In genomic region chr7:101465392-101465791, GRCm38 (mm10) we compare ENCODE assay signal across 8 mouse cellular contexts. TPM values are rescaled to one million over a fixed set of nuclear protein-coding genes. Genes with fewer than 3 reads are reported as not detected.
DNase-seq lines count a peak whose midpoint lies in the region; ATAC-seq and TF ChIP-seq lines count a peak whose summit lies in the region.

No protein-coding gene starts in this region.

- no peak overlapping the region for H3K27ac ChIP-seq in embryonic facial prominence, embryonic 14.5 days (replicated peaks; ENCODE audit: low read depth, low read length)
- H3K27ac ChIP-seq in hindbrain, embryonic 15.5 days (replicated peaks) = peak overlapping the region; percentile 47; the same call in 1 of the 2 replicates
- no peak overlapping the region for H3K27ac ChIP-seq in limb, embryonic 15.5 days
- peak overlapping the region; percentile 35; the same call in 1 of the 2 replicates for H3K27ac ChIP-seq in stomach, postnatal 0 days (replicated peaks)

- 44% methylated on average over 14 of the region's 14 CpGs for WGBS in embryonic facial prominence, embryonic 14.5 days
- 49% methylated on average over 14 of the region's 14 CpGs for WGBS in hindbrain, embryonic 15.5 days
- WGBS in limb, embryonic 15.5 days = 29% methylated on average over 14 of the region's 14 CpGs
- WGBS in stomach, postnatal 0 days = 14% methylated on average over 12 of the region's 14 CpGs

- no peaks in the 10 kb centered on the region for H3K36me3 ChIP-seq in embryonic facial prominence, embryonic 14.5 days (ENCODE audit: control insufficient read depth, insufficient read depth, low read length)
- no peaks in the 10 kb centered on the region for H3K36me3 ChIP-seq in hindbrain, embryonic 15.5 days
- no peaks in the 10 kb centered on the region for H3K36me3 ChIP-seq in limb, embryonic 15.5 days
- H3K36me3 ChIP-seq in stomach, postnatal 0 days (ENCODE audit: control insufficient read depth, insufficient read depth, low read length) = no peaks in the 10 kb centered on the region

- H3K9ac ChIP-seq in embryonic facial prominence, embryonic 14.5 days (ENCODE audit: low read depth, low read length) = no peak overlapping the region
- no peak overlapping the region for H3K9ac ChIP-seq in hindbrain, embryonic 15.5 days
- H3K9ac ChIP-seq in limb, embryonic 15.5 days = no peak overlapping the region
- H3K9ac ChIP-seq in stomach, postnatal 0 days (ENCODE audit: low read length) = no peak overlapping the region

- no peaks in the 10 kb centered on the region for H3K4me1 ChIP-seq in embryonic facial prominence, embryonic 14.5 days (ENCODE audit: control insufficient read depth, insufficient read depth, low read length)
- peaks cover 56% of the 10 kb centered on the region for H3K4me1 ChIP-seq in hindbrain, embryonic 15.5 days (replicated peaks)
- peaks cover 16% of the 10 kb centered on the region for H3K4me1 ChIP-seq in limb, embryonic 15.5 days
- H3K4me1 ChIP-seq in stomach, postnatal 0 days (replicated peaks; ENCODE audit: control insufficient read depth, insufficient read depth) = 0 out of 2 replicates have a peak, but pooled peaks cover 6% of the 10 kb centered on the region

- no peaks in the 10 kb centered on the region for H3K9me3 ChIP-seq in embryonic facial prominence, embryonic 14.5 days (ENCODE audit: control insufficient read depth, low read length)
- H3K9me3 ChIP-seq in hindbrain, embryonic 15.5 days = no peaks in the 10 kb centered on the region
- H3K9me3 ChIP-seq in limb, embryonic 15.5 days = no peaks in the 10 kb centered on the region
- H3K9me3 ChIP-seq in stomach, postnatal 0 days (ENCODE audit: control insufficient read depth, low read length) = no peaks in the 10 kb centered on the region

- no peak overlapping the region for H3K4me2 ChIP-seq in embryonic facial prominence, embryonic 14.5 days (ENCODE audit: low read depth, low read length)
- H3K4me2 ChIP-seq in hindbrain, embryonic 15.5 days = no peak overlapping the region
- 0 out of 2 replicates have a peak overlapping the region, but pooled peaks have one; percentile 1 for H3K4me2 ChIP-seq in limb, embryonic 15.5 days
- H3K4me2 ChIP-seq in stomach, postnatal 0 days (replicated peaks; ENCODE audit: low read depth) = no peak overlapping the region

- TF ChIP-seq CTCF in stomach, postnatal 0 days (IDR thresholded peaks at IDR 0.05; ENCODE audit: low read depth) = no peak

- peak; percentile 30 for DNase-seq in CD4-positive, CD25-positive, alpha-beta regulatory T cell, adult 2 months (ENCODE audit: low read depth, low spot score)
- DNase-seq in embryonic facial prominence, embryonic 14.5 days (ENCODE audit: low spot score) = peak; percentile 39
- peak; percentile 31 for DNase-seq in stomach, postnatal 0 days (ENCODE audit: low spot score)
- DNase-seq in frontal cortex, postnatal 10 days (ENCODE audit: low spot score in 2 of 2) = no peak

- no peak overlapping the region for H3K4me3 ChIP-seq in embryonic facial prominence, embryonic 14.5 days (ENCODE audit: low read depth, low read length)
- no peak overlapping the region for H3K4me3 ChIP-seq in hindbrain, embryonic 15.5 days
- no peak overlapping the region for H3K4me3 ChIP-seq in limb, embryonic 15.5 days
- H3K4me3 ChIP-seq in stomach, postnatal 0 days (ENCODE audit: low read depth, low read length) = no peak overlapping the region

- no peak for TF ChIP-seq EP300 in stomach, postnatal 0 days (optimal IDR thresholded peaks at IDR 0.05)

- ATAC-seq in CD4-positive, CD25-positive, alpha-beta regulatory T cell, adult 4 months = no peak
- ATAC-seq in embryonic facial prominence, embryonic 14.5 days (ENCODE audit: low read depth) = no peak
- no peak for ATAC-seq in hindbrain, embryonic 15.5 days (ENCODE audit: low FRiP score, low read depth)
- no peak; the same call in 1 of the 2 replicates for ATAC-seq in limb, embryonic 15.5 days (ENCODE audit: insufficient number of reproducible peaks, low FRiP score, low TSS enrichment, low read depth)
- peak; percentile 56; the same call in 1 of the 2 replicates for ATAC-seq in stomach, postnatal 0 days (ENCODE audit: low FRiP score, low TSS enrichment)
- ATAC-seq in granulocyte monocyte progenitor cell, adult 5-6 weeks (replicated peaks; ENCODE audit: poor library complexity, severe bottlenecking) = no peak

- no peaks in the 10 kb centered on the region for H3K27me3 ChIP-seq in embryonic facial prominence, embryonic 14.5 days (replicated peaks; ENCODE audit: control insufficient read depth, insufficient read depth, low read length)
- no peaks in the 10 kb centered on the region for H3K27me3 ChIP-seq in hindbrain, embryonic 15.5 days
- H3K27me3 ChIP-seq in limb, embryonic 15.5 days = no peaks in the 10 kb centered on the region
- H3K27me3 ChIP-seq in stomach, postnatal 0 days (ENCODE audit: control insufficient read depth, insufficient read depth, low read length) = no peaks in the 10 kb centered on the region

RNA-seq across cellular contexts. Expression of gene Pde2a, which starts 43.9 kb away (rescaled TPM):
- polyA plus RNA-seq in CD4-positive, CD25-positive, alpha-beta regulatory T cell, adult 4 months (2017; shearing (Covaris generic)) = 10 to 100 TPM; 23.0 to 83.7 TPM
- polyA plus RNA-seq in embryonic facial prominence, embryonic 14.5 days (2014; fragmentation: Nextera tagmentation; extraction: Ambion mirVana) = 32.1 and 33.0 TPM in 2 replicates
- 31.3 and 34.8 TPM in 2 replicates for polyA plus RNA-seq in hindbrain, embryonic 15.5 days (2015; fragmentation: Nextera tagmentation; extraction: Ambion mirVana)
- 13.6 and 14.5 TPM in 2 replicates for polyA plus RNA-seq in limb, embryonic 15.5 days (2015; fragmentation: Nextera tagmentation; extraction: Ambion mirVana)
- polyA plus RNA-seq in stomach, postnatal 0 days (2015; fragmentation: Nextera tagmentation; extraction: Ambion mirVana) = 9.2 and 9.5 TPM in 2 replicates
- 15.8 and 21.1 TPM in 2 replicates for total RNA-seq in granulocyte monocyte progenitor cell, adult 5-6 weeks (2014; fragmentation: Nextera tagmentation)
- total RNA-seq in granulocyte monocyte progenitor cell, adult 5-6 weeks (2017) = 23.1 and 28.5 TPM in 2 replicates

RNA-seq across cellular contexts. Expression of gene Gm45837, which starts 54.7 kb away (rescaled TPM):
- polyA plus RNA-seq in CD4-positive, CD25-positive, alpha-beta regulatory T cell, adult 4 months (2017; shearing (Covaris generic)) = 10 to 100 TPM in 1 of 2 experiments, not detected in 1; 33.3 TPM
- polyA plus RNA-seq in embryonic facial prominence, embryonic 14.5 days (2014; fragmentation: Nextera tagmentation; extraction: Ambion mirVana) = not detected in 2 replicates
- polyA plus RNA-seq in hindbrain, embryonic 15.5 days (2015; fragmentation: Nextera tagmentation; extraction: Ambion mirVana) = not detected in 2 replicates
- 3.6 and 12.5 TPM in 2 replicates for polyA plus RNA-seq in limb, embryonic 15.5 days (2015; fragmentation: Nextera tagmentation; extraction: Ambion mirVana)
- 0.24 TPM in 1 of 2 replicates, not detected in the other for polyA plus RNA-seq in stomach, postnatal 0 days (2015; fragmentation: Nextera tagmentation; extraction: Ambion mirVana)
- not detected in 2 replicates for total RNA-seq in granulocyte monocyte progenitor cell, adult 5-6 weeks (2014; fragmentation: Nextera tagmentation)
- 2.6 TPM in 1 of 2 replicates, not detected in the other for total RNA-seq in granulocyte monocyte progenitor cell, adult 5-6 weeks (2017)

Comparison
In these comparisons a context has a peak if more than half of its experiments do, and no peak if none do; other contexts are left out.
1. DNase-seq: peak in CD4-positive, CD25-positive, alpha-beta regulatory T cell, adult 2 months (single experiment), embryonic facial prominence, embryonic 14.5 days (single experiment) and stomach, postnatal 0 days (single experiment); none in frontal cortex, postnatal 10 days (0 of 2).
2. H3K27ac ChIP-seq: peak in hindbrain, embryonic 15.5 days (single experiment) and stomach, postnatal 0 days (single experiment); none in embryonic facial prominence, embryonic 14.5 days (single experiment) and limb, embryonic 15.5 days (single experiment).